Mouse (Mus musculus) kidney, adult 2 months (tissue): ENCODE data around the gene Gm527. TPM values are rescaled to one million over a fixed set of nuclear protein-coding genes. Genes with fewer than 3 reads are reported as not detected.

ENCODE experiments used
- DNase-seq: peaks from one replicate; pipeline ENCODE4 v3.0.0; 2021
- H3K27ac ChIP-seq: fragments of 200-500 bp; 2 replicates; pipeline ENCODE4 v1.5.1; 2012; ENCODE audit warnings: low read depth, low read length, control low read depth, inconsistent platforms; ENCODE audit not compliant: insufficient read depth
- H3K27me3 ChIP-seq: fragments of 200-500 bp; replicated peaks from 2 replicates; pipeline ENCODE4 v1.6.1; 2012; ENCODE audit warnings: mild to moderate bottlenecking, moderate library complexity, low read length, inconsistent platforms; ENCODE audit not compliant: control insufficient read depth, insufficient read depth
- H3K36me3 ChIP-seq: fragments of 200-500 bp; 2 replicates; pipeline ENCODE4 v1.6.1; 2012; ENCODE audit warnings: mild to moderate bottlenecking, moderate library complexity, low read length, inconsistent platforms; ENCODE audit not compliant: control insufficient read depth, insufficient read depth
- H3K4me1 ChIP-seq: fragments of 200-500 bp; 2 replicates; pipeline ENCODE4 v1.6.1; 2011; ENCODE audit warnings: low read length; ENCODE audit not compliant: control insufficient read depth, insufficient read depth
- H3K4me3 ChIP-seq: fragments of 200-500 bp; 2 replicates; pipeline ENCODE4 v1.5.1; 2011; ENCODE audit warnings: mild to moderate bottlenecking, low read depth, low read length, control low read depth; ENCODE audit not compliant: insufficient read depth
- CTCF ChIP-seq: fragments of 200-500 bp; conservative IDR thresholded peaks from 2 replicates; pipeline ENCODE4 v1.5.1; 2011; ENCODE audit warnings: low read depth, mild to moderate bottlenecking, control low read depth, low read length, moderate library complexity, mixed read lengths; ENCODE audit not compliant: insufficient read depth, insufficient read length
- POLR2A ChIP-seq: fragments of 200-500 bp; IDR thresholded peaks from one replicate; pipeline ENCODE4 v1.6.1; 2011; ENCODE audit warnings: low read depth, low read length, control low read depth
- WGBS: fragments of 180-500 bp; shearing (Covaris S2); methylation state at CpG from one replicate; pipeline ENCODE4 v1.1.7; 2018; 5-methylcytosine and 5-hydroxymethylcytosine counted together
- polyA plus RNA-seq: library from polyadenylated mRNA; depleted of rRNA; stranded (reverse); fragments of >200 nt; gene quantifications from 2 replicates; pipeline ENCODE4 v1.2.3, GENCODE M21; 2012; rRNA removed

The Gm527 gene
- polyA plus RNA-seq, 1 experiment, result 0.50 TPM

DNA sequence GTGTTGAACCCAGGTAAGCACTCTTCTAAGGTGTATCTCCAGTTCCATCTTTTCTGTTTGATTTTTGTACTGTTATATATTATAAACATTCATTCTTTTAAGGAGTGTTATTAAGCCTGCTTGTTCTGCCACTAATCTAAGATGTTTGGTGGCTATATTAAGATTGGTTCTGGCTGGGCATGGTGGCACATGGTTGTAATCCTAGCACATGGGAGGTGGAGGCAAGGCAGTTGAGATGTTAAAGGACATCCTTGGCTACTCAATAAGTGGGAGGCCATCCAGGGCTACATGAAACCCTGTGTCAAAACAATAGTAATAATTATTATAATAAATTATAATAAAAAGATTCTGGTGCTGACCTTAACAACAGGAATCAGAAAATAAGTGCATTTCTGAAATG lies 53.7 kb downstream of the Gm527 start:
- DNase-seq, result no peak
- Histone ChIP-seq H3K4me1 (peaks cover 3% of the 10 kb centered on the region; the same call in 1 of the 2 replicates), H3K4me3 (no peak overlapping the region), H3K27me3 (no peaks in the 10 kb centered on the region), H3K27ac (no peak overlapping the region), H3K36me3 (peaks cover 2% of the 10 kb centered on the region; the same call in 1 of the 2 replicates)
- TF ChIP-seq POLR2A (no peak), CTCF (no peak)

DNA sequence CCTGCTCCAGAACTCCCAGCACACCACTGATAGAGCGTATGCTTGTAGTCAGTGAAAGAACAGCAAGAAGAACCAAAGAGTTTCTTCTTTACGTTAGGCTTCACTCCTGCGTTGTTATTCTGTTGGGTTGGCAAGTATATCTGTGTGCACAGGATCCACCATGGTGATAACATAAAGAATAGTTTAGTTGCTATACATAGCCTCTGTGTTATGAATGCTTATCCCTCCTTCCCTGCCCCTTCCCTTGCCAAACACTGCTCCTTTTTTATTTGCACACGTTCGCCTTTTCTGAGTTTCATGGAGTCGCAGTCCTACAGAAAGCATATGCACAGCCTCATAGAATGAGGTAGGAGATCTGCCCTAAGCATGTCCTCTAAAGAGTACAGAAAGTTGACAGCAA lies 54.4 kb downstream of the Gm527 start:
- Histone ChIP-seq H3K4me1 (peaks cover 3% of the 10 kb centered on the region; the same call in 1 of the 2 replicates), H3K36me3 (peaks cover 2% of the 10 kb centered on the region; the same call in 1 of the 2 replicates), H3K4me3 (no peak overlapping the region), H3K27ac (no peak overlapping the region), H3K27me3 (no peaks in the 10 kb centered on the region)
- no peak for DNase-seq
- 79% methylated on average over 6 of the region's 6 CpGs for WGBS
- no peak for TF ChIP-seq CTCF
- TF ChIP-seq POLR2A, result no peak

Other genes with a start within 250 kb of the Gm527 start
- gene Klhl28, start 47.6 kb downstream of the Gm527 start, polyA plus RNA-seq, result 1.4 and 2.2 TPM in 2 replicates
- 4.8 and 5.8 TPM in 2 replicates for gene Togaram1, start 47.9 kb downstream of the Gm527 start, polyA plus RNA-seq
- gene Prpf39, start 118.4 kb downstream of the Gm527 start, polyA plus RNA-seq, result 6.3 and 6.7 TPM in 2 replicates
- 50.5 and 80.3 TPM in 2 replicates for gene Fkbp3, start 156.1 kb downstream of the Gm527 start, polyA plus RNA-seq
- gene Fancm, start 157.7 kb downstream of the Gm527 start, polyA plus RNA-seq, result 1.0 and 1.2 TPM in 2 replicates